Mouse (Mus musculus): Measurements from ENCODE around the gene Lnx1. TPM values are rescaled to one million over a fixed set of nuclear protein-coding genes. Genes with fewer than 3 reads are reported as not detected.

Gene Lnx1
- polyA plus RNA-seq, 1 experiment = not detected

GRCm38 (mm10) chr5:74618573-74619059 is 84.1 kb downstream of the Lnx1 start:
- Histone ChIP-seq H3K4me1 (ENCODE audit: control insufficient read depth, insufficient read depth, low read length) (0 out of 2 replicates have a peak, but pooled peaks cover 2% of the 10 kb centered on the region), H3K27ac (ENCODE audit: insufficient read depth, low read depth, low read length) (no peak overlapping the region), H3K4me3 (ENCODE audit: insufficient read depth, low read length) (no peak overlapping the region)
- TF ChIP-seq CTCF (IDR thresholded peaks at IDR 0.05; ENCODE audit: low read depth, low read length) = no peak
- no peak for TF ChIP-seq POLR2A (IDR thresholded peaks at IDR 0.05; ENCODE audit: borderline replicate concordance, low read depth, low read length)

DNA sequence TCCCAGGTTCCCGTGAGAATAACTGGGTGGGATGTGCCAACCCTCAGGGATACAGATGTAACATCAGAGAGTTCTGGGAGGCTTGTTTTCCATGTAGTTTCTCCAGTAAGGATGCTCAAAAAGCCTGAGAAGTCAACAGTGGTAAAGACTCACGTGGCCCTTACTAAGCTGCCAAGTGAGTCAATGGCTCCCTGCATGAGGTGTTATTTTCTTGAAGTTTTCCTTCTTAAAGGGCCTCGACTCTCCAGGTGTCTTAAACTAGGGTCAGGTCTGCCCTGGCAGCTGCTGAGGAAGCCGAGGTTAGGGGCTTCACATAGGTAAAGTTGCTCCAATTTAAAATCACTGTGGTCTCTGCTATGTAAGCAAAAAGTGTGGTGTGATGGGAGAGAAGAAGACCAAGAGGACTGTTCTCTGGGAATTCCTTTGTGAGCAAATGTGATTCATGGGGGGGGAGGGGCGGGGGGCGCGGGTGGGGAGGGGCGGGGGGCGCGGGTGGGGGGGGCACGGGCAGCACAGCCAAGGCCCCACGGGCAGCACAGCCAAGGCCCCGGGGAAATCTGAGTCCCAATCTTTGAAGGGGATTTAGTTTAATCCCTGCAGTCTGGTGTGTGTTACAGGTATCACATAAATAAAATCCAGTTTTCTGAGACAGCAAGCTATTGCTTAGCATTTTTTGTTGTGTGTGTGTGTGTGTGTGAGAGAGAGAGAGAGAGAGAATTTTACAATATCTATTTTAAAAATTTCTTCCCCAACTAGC is 84.7 kb downstream of the Lnx1 start:
- Histone ChIP-seq H3K27ac (ENCODE audit: insufficient read depth, low read depth, low read length) (no peak overlapping the region), H3K4me1 (ENCODE audit: control insufficient read depth, insufficient read depth, low read length) (0 out of 2 replicates have a peak, but pooled peaks cover 2% of the 10 kb centered on the region), H3K4me3 (ENCODE audit: insufficient read depth, low read length) (no peak overlapping the region)
- TF ChIP-seq POLR2A (IDR thresholded peaks at IDR 0.05; ENCODE audit: borderline replicate concordance, low read depth, low read length) (no peak), CTCF (IDR thresholded peaks at IDR 0.05; ENCODE audit: low read depth, low read length) (no peak)

DNA sequence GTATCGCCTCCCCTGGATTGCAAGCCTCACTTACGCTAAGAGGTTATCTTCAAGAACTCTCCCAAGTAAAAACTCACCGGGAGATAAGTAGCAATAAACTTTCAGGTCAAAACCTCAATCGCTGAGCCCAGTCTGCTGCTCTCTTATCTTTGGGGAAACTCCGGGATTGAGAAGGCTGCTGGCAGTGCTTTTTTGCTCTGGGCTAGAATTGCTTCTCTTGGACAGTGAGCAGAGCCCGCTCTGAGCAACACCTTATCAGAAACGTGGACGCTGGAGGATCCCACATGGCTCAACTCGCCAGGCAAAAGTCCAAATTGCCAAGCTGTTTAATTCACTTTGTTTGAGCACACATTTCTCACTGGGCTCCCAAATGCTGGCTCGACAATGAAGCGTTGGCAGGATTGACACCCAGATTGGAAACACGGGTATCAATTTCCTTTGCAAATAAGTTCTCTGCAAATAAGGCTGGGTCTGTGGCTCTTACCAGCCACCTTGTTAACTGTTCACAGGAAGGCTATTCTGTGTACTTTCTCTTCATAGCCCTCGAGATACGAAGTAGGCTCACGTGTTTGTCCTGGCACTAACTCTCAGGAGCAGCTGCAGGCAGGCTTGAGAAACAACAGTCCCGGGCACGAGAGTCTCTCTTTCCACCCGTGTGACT is 89.1 kb downstream of the Lnx1 start:
- TF ChIP-seq CTCF (IDR thresholded peaks at IDR 0.05; ENCODE audit: low read depth, low read length) = no peak
- TF ChIP-seq POLR2A (IDR thresholded peaks at IDR 0.05; ENCODE audit: borderline replicate concordance, low read depth, low read length) = no peak
- Histone ChIP-seq H3K4me3 (ENCODE audit: insufficient read depth, low read length) (no peak overlapping the region), H3K4me1 (ENCODE audit: control insufficient read depth, insufficient read depth, low read length) (no peaks in the 10 kb centered on the region), H3K27ac (ENCODE audit: insufficient read depth, low read depth, low read length) (no peak overlapping the region)

DNA sequence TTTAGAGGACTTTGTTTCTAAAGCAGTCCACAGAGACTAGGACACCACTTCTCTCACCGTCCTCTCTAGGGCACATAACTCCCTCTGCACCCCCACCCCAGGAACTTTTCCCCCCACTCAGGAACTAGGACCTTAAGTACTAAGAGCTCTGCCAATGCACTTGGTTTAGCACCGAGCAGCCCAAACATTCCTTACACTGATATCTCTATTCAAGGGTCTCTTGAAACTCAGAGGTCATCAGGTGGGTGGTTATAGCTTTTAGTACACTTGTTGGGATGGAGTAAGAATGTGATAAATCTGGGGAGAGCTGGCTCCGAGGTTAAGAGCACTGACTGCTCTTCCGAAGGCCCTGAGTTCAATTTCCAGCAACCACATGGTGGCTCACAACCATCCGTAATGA is 90.0 kb downstream of the Lnx1 start:
- TF ChIP-seq CTCF (IDR thresholded peaks at IDR 0.05; ENCODE audit: low read depth, low read length) (no peak), POLR2A (IDR thresholded peaks at IDR 0.05; ENCODE audit: borderline replicate concordance, low read depth, low read length) (no peak)
- H3K4me3 ChIP-seq (ENCODE audit: insufficient read depth, low read length) = no peak overlapping the region
- no peak overlapping the region for H3K27ac ChIP-seq (ENCODE audit: insufficient read depth, low read depth, low read length)
- no peaks in the 10 kb centered on the region for H3K4me1 ChIP-seq (ENCODE audit: control insufficient read depth, insufficient read depth, low read length)

DNA sequence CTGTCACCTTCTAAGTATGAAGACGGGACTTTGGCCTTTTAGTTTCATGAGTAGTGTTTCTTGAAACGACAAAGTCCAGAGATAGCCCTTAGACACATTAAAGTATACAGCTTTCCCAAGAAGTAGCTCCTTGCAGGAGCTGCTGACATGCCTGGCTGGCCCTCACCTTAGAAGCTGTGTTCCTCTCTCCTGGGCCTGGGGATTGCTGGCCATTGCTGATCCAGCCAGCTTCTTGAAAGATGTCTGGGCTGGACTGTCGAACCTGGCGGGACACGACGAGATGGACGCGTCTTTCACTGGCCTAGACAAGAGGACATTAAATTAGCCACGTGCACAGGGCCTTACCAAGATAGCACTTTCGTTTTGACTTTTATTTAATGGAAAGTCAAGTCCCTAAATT is 92.2 kb downstream of the Lnx1 start:
- Histone ChIP-seq H3K27ac (ENCODE audit: insufficient read depth, low read depth, low read length) (no peak overlapping the region), H3K4me1 (ENCODE audit: control insufficient read depth, insufficient read depth, low read length) (no peaks in the 10 kb centered on the region), H3K4me3 (ENCODE audit: insufficient read depth, low read length) (no peak overlapping the region)
- no peak for TF ChIP-seq CTCF (IDR thresholded peaks at IDR 0.05; ENCODE audit: low read depth, low read length)
- TF ChIP-seq POLR2A (IDR thresholded peaks at IDR 0.05; ENCODE audit: borderline replicate concordance, low read depth, low read length) = no peak

DNA sequence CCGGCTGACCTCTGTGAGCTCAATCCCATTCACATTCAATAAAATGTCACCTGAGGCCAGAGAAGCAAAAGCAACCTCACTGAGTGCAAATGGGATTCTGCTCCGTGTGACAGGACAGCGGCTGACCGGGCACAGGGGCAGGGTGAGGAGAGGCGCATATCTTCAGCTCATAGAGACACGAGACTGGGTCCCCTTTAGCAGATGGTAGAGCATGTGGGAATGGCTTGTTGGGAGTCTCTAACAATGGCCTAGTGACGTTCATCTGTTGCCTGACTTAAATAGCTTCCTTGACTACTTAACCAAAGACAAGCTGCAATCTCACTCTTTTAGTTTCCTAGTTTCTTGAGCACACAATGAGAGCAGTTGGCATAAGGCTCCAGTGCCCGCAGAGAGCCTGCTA is 96.5 kb downstream of the Lnx1 start:
- Histone ChIP-seq H3K4me1 (ENCODE audit: control insufficient read depth, insufficient read depth, low read length) (no peaks in the 10 kb centered on the region), H3K27ac (ENCODE audit: insufficient read depth, low read depth, low read length) (no peak overlapping the region), H3K4me3 (ENCODE audit: insufficient read depth, low read length) (no peak overlapping the region)
- TF ChIP-seq POLR2A (IDR thresholded peaks at IDR 0.05; ENCODE audit: borderline replicate concordance, low read depth, low read length) = no peak
- TF ChIP-seq CTCF (IDR thresholded peaks at IDR 0.05; ENCODE audit: low read depth, low read length) = no peak

- Histone ChIP-seq H3K27ac (ENCODE audit: insufficient read depth, low read depth, low read length) (no peak overlapping the region), H3K4me3 (ENCODE audit: insufficient read depth, low read length) (no peak overlapping the region), H3K4me1 (ENCODE audit: control insufficient read depth, insufficient read depth, low read length) (no peaks in the 10 kb centered on the region)
- TF ChIP-seq POLR2A (IDR thresholded peaks at IDR 0.05; ENCODE audit: borderline replicate concordance, low read depth, low read length) = no peak
These were observed 99.4 kb downstream of the Lnx1 start for GRCm38 (mm10) chr5:74603306-74603705.

DNA sequence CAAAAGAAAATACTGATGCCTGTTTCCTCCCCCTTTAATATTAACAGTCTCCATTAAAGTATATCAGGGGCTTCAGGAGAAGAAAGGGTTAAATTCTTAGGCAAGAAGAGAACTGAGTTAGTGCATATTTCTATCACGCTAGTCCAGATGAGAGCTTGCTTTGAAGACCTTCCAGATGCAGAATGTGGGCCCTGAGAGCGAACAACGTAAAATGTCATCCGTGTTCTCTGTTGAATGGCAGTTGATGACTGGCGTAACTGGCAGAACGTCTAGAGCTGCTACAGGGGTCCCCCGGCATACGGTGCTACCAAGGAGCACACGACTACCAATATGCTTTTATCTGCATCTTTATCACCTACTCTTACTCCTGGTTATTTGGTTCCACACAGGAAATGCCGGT is 100.3 kb downstream of the Lnx1 start:
- no peak overlapping the region for H3K27ac ChIP-seq (ENCODE audit: insufficient read depth, low read depth, low read length)
- H3K4me1 ChIP-seq (ENCODE audit: control insufficient read depth, insufficient read depth, low read length) = no peaks in the 10 kb centered on the region
- TF ChIP-seq POLR2A (IDR thresholded peaks at IDR 0.05; ENCODE audit: borderline replicate concordance, low read depth, low read length) (no peak), CTCF (IDR thresholded peaks at IDR 0.05; ENCODE audit: low read depth, low read length) (no peak)
- no peak overlapping the region for H3K4me3 ChIP-seq (ENCODE audit: insufficient read depth, low read length)

DNA sequence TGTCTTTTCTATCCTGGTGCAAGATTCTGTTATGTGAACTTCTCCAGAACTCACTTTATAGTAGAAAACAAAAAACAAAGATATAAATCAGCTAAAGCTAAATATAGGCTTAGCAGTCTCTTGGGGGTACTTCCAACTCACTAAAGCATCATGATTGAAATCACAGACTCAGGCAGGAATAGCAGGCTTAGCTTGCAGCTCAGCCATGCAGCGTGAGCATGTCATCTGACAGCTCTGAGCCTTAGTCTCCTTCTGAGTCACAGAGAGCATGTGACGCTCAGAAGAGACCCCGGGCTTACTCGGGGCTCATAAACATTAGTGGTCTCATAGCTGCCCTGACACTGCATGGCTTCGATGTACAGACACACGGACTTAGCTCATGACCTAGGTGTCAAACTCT is 100.7 kb downstream of the Lnx1 start:
- Histone ChIP-seq H3K27ac (ENCODE audit: insufficient read depth, low read depth, low read length) (no peak overlapping the region), H3K4me3 (ENCODE audit: insufficient read depth, low read length) (no peak overlapping the region), H3K4me1 (ENCODE audit: control insufficient read depth, insufficient read depth, low read length) (no peaks in the 10 kb centered on the region)
- TF ChIP-seq CTCF (IDR thresholded peaks at IDR 0.05; ENCODE audit: low read depth, low read length) = no peak
- no peak for TF ChIP-seq POLR2A (IDR thresholded peaks at IDR 0.05; ENCODE audit: borderline replicate concordance, low read depth, low read length)

DNA sequence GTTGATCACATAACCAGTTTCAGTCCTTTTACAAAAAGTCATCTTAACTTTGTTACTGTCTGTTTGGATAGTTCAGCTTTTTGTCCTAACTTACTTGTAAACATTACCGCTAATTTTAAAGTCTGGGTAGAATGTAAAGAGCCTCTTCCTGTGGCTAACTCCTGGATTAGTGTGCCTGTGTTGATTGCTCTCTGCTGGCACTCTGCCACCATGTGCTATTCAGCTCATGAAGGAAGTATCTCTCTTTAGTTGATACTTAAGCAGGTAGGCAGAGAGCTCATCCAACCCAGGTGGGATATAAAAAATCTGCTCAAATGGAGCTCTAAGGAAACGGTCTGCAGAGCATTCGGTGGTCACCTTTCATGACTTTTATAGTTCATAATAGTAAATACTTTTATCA is 101.5 kb downstream of the Lnx1 start:
- TF ChIP-seq CTCF (IDR thresholded peaks at IDR 0.05; ENCODE audit: low read depth, low read length) (no peak), POLR2A (IDR thresholded peaks at IDR 0.05; ENCODE audit: borderline replicate concordance, low read depth, low read length) (no peak)
- Histone ChIP-seq H3K27ac (ENCODE audit: insufficient read depth, low read depth, low read length) (no peak overlapping the region), H3K4me1 (ENCODE audit: control insufficient read depth, insufficient read depth, low read length) (no peaks in the 10 kb centered on the region), H3K4me3 (ENCODE audit: insufficient read depth, low read length) (no peak overlapping the region)

Measured in bone marrow macrophage, adult 2 months (primary cell).